Mouse (Mus musculus) liver, embryonic 11.5 days (tissue): ENCODE measurements around the gene Trim44. TPM values are rescaled to one million over a fixed set of nuclear protein-coding genes. Genes with fewer than 3 reads are reported as not detected.

Experiments
- ATAC-seq: fragments of 200-750 bp; cut with Nextera tagmentation; replicated peaks from 2 replicates; pipeline ENCODE4 v1.8.0; 2017; ENCODE audit warnings: moderate number of reproducible peaks, mild to moderate bottlenecking, moderate TSS enrichment, moderate library complexity; ENCODE audit not compliant: low FRiP score
- DNase-seq: peaks from one replicate; pipeline ENCODE4 v3.0.0-alpha.2; 2017; ENCODE audit warnings: low spot score
- H3K27ac ChIP-seq: fragments of 300-500 bp; sonication (generic); 2 replicates; pipeline ENCODE4 v1.5.1; 2014; ENCODE audit warnings: mild to moderate bottlenecking, low read depth, low read length, control low read depth
- H3K27me3 ChIP-seq: fragments of 300-500 bp; sonication (generic); replicated peaks from 2 replicates; pipeline ENCODE4 v1.6.1; 2014; ENCODE audit warnings: low read length, mixed read lengths; ENCODE audit not compliant: control insufficient read depth, insufficient read depth
- H3K36me3 ChIP-seq: fragments of 300-500 bp; sonication (generic); 2 replicates; pipeline ENCODE4 v1.6.1; 2014; ENCODE audit warnings: mild to moderate bottlenecking, low read length, moderate library complexity, mixed read lengths; ENCODE audit not compliant: control insufficient read depth, insufficient read depth
- H3K4me1 ChIP-seq: fragments of 300-500 bp; sonication (generic); replicated peaks from 2 replicates; pipeline ENCODE4 v1.6.1; 2014; ENCODE audit warnings: low read length, mixed read lengths; ENCODE audit not compliant: control insufficient read depth, insufficient read depth
- H3K4me2 ChIP-seq: fragments of 300-500 bp; sonication (generic); 2 replicates; pipeline ENCODE4 v1.6.1; 2014; ENCODE audit warnings: mild to moderate bottlenecking, control low read depth, moderate library complexity
- H3K4me3 ChIP-seq: fragments of 300-500 bp; sonication (generic); 2 replicates; pipeline ENCODE4 v1.5.1; 2014; ENCODE audit warnings: low read depth, low read length, control low read depth
- H3K9ac ChIP-seq: fragments of 300-500 bp; sonication (generic); 2 replicates; pipeline ENCODE4 v1.6.1; 2014; ENCODE audit warnings: low read depth, low read length, control low read depth
- H3K9me3 ChIP-seq: fragments of 300-500 bp; sonication (generic); 2 replicates; pipeline ENCODE4 v1.6.1; 2016; ENCODE audit warnings: low read length, inconsistent platforms, mixed read lengths; ENCODE audit not compliant: control insufficient read depth
- WGBS: fragments of 180-500 bp; shearing (Covaris S2); extraction: QIAGEN DNeasy Blood & Tissue Kit; methylation state at CpG from one replicate; pipeline ENCODE4 v1.1.7; 2014; 5-methylcytosine and 5-hydroxymethylcytosine counted together
- polyA plus RNA-seq: library from polyadenylated mRNA; unstranded; fragments of >200 nt; fragmentation: Nextera tagmentation; extraction: Ambion mirVana; gene quantifications from 2 replicates; pipeline ENCODE4 v1.2.1, GENCODE M21; 2014

The Trim44 gene
- polyA plus RNA-seq, 1 experiment from 2014 or later: 23.1 TPM

DNA sequence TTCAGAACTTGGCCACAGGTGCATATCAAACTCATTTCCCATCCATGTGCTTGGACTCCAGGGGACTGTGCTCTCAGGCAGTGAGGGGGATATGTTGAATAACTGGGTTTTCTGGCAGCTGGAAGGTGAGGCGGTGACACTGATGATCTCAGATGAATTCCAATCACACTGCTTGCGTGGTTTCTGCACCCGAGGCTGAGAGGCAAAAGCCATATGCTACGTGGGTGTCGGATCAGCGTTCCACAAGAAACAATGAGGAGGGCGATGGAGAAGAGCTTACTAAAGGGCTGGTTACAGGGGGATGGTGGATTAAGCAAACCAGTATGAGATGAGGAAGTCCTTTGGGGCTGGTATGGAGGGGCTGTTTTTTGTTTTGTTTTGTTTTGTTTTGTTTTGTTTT is 127.8 kb downstream of the Trim44 start:
- ATAC-seq: no peak
- H3K4me2 ChIP-seq: no peak overlapping the region

DNA sequence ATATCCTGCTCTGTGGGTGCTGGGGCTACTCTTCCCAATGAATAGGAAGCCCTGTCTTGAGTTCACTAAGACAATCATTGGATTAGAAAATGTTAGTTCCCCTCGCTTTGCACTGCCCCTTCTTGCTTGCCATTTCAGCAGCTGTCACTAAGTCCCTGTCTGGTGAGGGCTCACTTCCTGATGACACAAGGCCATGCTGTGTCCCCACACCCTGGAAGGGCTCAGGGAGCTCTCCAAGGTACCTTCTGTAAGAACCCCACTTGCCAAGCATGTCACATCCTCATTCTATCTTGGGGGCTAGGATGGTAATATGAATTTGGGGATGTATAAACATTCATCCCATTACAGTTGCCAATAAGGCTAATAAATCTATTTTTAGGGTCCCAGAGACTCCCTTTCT is 129.7 kb downstream of the Trim44 start:
- Histone ChIP-seq H3K4me3 (no peak overlapping the region), H3K9me3 (no peaks in the 10 kb centered on the region), H3K4me2 (no peak overlapping the region), H3K36me3 (no peaks in the 10 kb centered on the region), H3K27ac (no peak overlapping the region), H3K4me1 (no peaks in the 10 kb centered on the region), H3K9ac (no peak overlapping the region), H3K27me3 (no peaks in the 10 kb centered on the region)
- no peak for ATAC-seq
- no peak for DNase-seq
- WGBS: 24% methylated on average over 1 of the region's 1 CpGs

More for the DNA sequence above, 127.8 kb downstream of the Trim44 start:
- no peaks in the 10 kb centered on the region for H3K9me3 ChIP-seq
- H3K36me3 ChIP-seq: no peaks in the 10 kb centered on the region
- H3K9ac ChIP-seq: no peak overlapping the region
- H3K4me1 ChIP-seq: no peaks in the 10 kb centered on the region
- no peak overlapping the region for H3K27ac ChIP-seq
- 81% methylated on average over 7 of the region's 7 CpGs for WGBS
- DNase-seq: no peak
- no peaks in the 10 kb centered on the region for H3K27me3 ChIP-seq
- no peak overlapping the region for H3K4me3 ChIP-seq

DNA sequence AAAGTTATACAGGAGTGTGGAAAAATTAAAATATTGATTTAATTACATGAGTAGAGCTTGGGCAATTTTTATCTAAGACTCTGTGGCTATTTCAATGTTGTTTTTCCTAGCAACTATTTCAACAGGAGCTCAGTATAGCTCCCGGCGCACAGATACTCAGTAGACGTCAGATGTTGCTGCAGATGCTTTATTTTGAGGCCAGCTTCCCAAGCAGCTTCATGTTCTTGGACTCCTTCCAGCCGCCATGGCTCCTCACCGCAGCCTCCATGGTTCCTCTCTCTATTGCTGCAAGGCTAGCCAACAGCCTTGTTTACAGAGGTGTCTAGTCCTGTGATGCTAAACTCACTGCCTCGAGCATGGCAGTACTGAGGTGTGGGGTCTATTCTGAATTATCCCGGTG is 134.3 kb downstream of the Trim44 start:
- ATAC-seq: no peak

DNA sequence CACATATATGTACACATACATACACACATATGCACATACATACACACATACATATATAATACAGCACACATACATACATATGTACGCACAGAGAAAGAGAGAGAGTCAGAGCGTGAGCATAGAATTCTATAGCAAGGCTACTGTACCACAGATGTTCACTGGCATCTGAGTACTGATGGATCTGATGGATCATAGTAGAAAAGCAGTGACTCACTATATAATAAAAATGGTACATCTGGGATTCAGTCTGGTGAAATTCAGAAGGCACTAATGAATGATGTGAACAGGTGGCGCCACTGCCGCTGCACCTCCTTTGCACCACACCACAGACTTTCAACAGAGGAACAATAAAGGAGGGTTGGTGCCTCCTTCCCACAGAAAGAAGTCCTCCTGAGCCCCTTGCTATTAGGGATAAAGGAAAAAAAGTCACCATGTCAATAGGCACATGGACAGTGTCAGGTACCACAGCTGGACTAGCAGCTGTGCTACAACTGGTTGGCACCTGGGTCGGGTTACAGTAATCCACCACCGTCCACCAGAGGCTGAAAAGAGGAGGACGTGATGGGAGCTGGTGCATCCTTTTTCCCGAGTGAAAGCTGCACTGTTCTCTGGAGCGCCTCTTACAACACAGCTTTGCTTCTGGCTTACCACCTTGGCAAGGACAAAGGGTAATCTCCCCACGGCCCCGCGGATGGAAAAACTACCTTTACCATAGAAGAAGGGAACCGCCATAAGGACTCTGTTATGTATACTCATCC is 139.9 kb downstream of the Trim44 start:
- H3K36me3 ChIP-seq: no peaks in the 10 kb centered on the region
- H3K27me3 ChIP-seq: no peaks in the 10 kb centered on the region
- no peak overlapping the region for H3K9ac ChIP-seq
- no peaks in the 10 kb centered on the region for H3K4me1 ChIP-seq
- 68% methylated on average over 13 of the region's 13 CpGs for WGBS
- no peak overlapping the region for H3K27ac ChIP-seq
- H3K4me3 ChIP-seq: no peak overlapping the region
- no peaks in the 10 kb centered on the region for H3K9me3 ChIP-seq
- DNase-seq (no peak), ATAC-seq (no peak)
- H3K4me2 ChIP-seq: no peak overlapping the region

More for the DNA sequence above, 134.3 kb downstream of the Trim44 start:
- no peaks in the 10 kb centered on the region for H3K36me3 ChIP-seq
- H3K9ac ChIP-seq: no peak overlapping the region
- no peaks in the 10 kb centered on the region for H3K9me3 ChIP-seq
- H3K27me3 ChIP-seq: no peaks in the 10 kb centered on the region
- no peaks in the 10 kb centered on the region for H3K4me1 ChIP-seq
- DNase-seq: no peak
- no peak overlapping the region for H3K4me2 ChIP-seq
- no peak overlapping the region for H3K4me3 ChIP-seq
- H3K27ac ChIP-seq: no peak overlapping the region
- WGBS: 83% methylated on average over 7 of the region's 7 CpGs

DNA sequence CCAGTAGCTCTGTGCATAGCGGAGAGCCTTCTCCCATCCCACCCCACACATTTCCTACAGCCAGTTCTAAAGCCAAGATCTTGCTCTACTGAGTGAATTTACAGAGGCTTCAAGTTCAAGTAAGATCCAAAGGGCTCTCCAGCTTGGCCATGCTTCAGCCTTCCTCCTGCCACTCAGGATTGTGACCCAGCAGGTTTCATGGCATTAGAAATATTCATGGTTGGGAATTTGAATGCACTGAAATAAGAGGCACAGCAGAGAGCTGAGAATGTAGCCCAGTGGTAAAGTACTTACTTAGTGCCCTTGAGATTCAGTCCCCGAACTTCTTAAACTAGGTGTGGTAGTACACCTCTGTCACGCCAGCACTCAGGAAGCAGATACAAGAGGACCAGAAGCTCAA is 140.7 kb downstream of the Trim44 start:
- Histone ChIP-seq H3K4me2 (no peak overlapping the region), H3K27me3 (no peaks in the 10 kb centered on the region), H3K4me3 (no peak overlapping the region), H3K36me3 (no peaks in the 10 kb centered on the region), H3K4me1 (no peaks in the 10 kb centered on the region), H3K9ac (no peak overlapping the region), H3K27ac (no peak overlapping the region), H3K9me3 (no peaks in the 10 kb centered on the region)
- DNase-seq (no peak), ATAC-seq (no peak)
- 83% methylated on average over 3 of the region's 3 CpGs for WGBS

DNA sequence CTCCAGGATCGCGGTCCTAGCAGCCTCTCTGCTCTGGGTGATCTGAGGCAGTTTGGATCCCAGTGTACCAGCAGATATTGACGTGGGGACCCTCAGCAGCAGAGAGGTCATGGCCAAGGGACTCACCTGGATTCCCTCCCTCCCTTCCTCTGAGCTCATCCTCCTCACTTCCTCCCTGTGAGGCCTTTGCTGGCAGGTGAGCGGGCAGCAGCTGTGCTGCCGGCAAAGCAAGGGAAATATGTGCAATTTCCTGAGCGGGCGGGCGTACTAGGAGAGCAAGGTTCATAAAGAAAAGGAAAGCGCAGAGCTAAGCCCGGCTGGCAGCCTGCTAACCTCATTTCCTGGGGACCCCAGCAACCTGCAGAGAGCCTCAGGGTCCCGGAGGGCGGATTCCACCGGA is 148.5 kb downstream of the Trim44 start:
- DNase-seq: no peak
- H3K27me3 ChIP-seq: peaks cover 31% of the 10 kb centered on the region
- H3K27ac ChIP-seq: no peak overlapping the region
- no peaks in the 10 kb centered on the region for H3K36me3 ChIP-seq
- H3K4me1 ChIP-seq: 0 out of 2 replicates have a peak, but pooled peaks cover 7% of the 10 kb centered on the region
- no peak overlapping the region for H3K4me3 ChIP-seq
- ATAC-seq: no peak
- 13% methylated on average over 13 of the region's 13 CpGs for WGBS
- peak overlapping the region; percentile 25; the same call in 1 of the 2 replicates for H3K4me2 ChIP-seq
- H3K9me3 ChIP-seq: no peaks in the 10 kb centered on the region
- no peak overlapping the region for H3K9ac ChIP-seq

DNA sequence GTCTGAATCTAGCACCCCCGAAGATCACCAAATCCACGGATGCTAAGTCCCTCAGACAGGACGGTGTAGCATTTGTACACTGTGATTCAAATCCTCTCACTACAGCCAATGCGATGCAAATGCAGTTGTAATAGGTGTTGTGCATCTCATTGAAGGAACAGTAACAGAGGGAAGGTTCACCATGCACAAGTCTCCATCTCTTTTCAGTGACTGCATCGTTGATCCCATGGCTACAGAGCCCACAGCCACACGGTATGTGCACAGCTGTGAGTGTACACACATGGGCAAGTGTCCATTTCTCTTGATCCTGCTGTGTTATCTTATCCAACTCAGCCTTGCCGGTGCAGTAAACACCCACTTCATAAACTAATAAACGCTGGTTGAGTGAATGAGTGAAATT is 148.9 kb downstream of the Trim44 start:
- no peaks in the 10 kb centered on the region for H3K9me3 ChIP-seq
- no peak overlapping the region for H3K4me3 ChIP-seq
- ATAC-seq (no peak), DNase-seq (no peak)
- H3K4me2 ChIP-seq: no peak overlapping the region
- no peak overlapping the region for H3K27ac ChIP-seq
- peaks cover 31% of the 10 kb centered on the region for H3K27me3 ChIP-seq
- WGBS: 38% methylated on average over 8 of the region's 8 CpGs
- 0 out of 2 replicates have a peak, but pooled peaks cover 7% of the 10 kb centered on the region for H3K4me1 ChIP-seq
- no peaks in the 10 kb centered on the region for H3K36me3 ChIP-seq
- H3K9ac ChIP-seq: no peak overlapping the region

DNA sequence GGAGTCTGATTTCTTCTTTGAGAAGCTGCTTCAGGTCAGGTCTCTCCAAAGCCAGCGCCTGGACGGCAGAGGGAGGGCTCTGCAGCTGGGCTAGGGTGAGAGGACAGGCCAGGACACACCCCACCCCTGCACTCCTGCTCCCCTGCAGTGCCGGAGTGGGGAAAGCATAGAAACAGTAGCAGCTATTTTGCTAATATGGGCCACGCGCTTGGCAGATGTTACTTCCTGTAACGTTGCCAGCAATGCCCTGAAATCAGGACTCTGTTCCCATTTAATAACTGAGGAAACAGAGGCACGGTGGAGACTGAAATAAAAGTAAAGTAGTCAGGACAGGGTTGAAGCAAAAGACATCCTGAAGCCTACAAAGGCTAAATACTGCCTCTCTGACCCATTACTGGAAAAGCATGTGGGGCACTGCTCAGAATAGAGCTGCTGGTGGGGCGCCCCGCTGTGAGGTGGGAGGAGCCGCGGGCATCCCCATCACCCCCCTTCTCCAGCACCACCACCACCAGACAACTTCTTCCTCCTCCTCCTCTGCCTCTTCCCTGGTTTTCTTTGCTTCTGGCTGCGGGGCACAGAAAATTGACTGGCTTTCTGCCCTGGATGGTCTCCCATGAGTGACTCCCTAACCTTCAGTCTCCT is 149.5 kb downstream of the Trim44 start:
- 7% methylated on average over 12 of the region's 12 CpGs for WGBS
- ATAC-seq: no peak

More for the DNA sequence above, 149.5 kb downstream of the Trim44 start:
- no peaks in the 10 kb centered on the region for H3K9me3 ChIP-seq
- peaks cover 31% of the 10 kb centered on the region for H3K27me3 ChIP-seq
- no peak overlapping the region for H3K4me3 ChIP-seq
- H3K4me1 ChIP-seq: 0 out of 2 replicates have a peak, but pooled peaks cover 7% of the 10 kb centered on the region
- no peaks in the 10 kb centered on the region for H3K36me3 ChIP-seq
- peak overlapping the region; percentile 22; the same call in 1 of the 2 replicates for H3K4me2 ChIP-seq
- no peak overlapping the region for H3K27ac ChIP-seq
- DNase-seq: no peak
- H3K9ac ChIP-seq: no peak overlapping the region
